Mouse (Mus musculus) mouse trophoblast stem cell (cell line): ENCODE results near the gene Aak1.

ENCODE experiments used
- in situ Hi-C, 2 experiments: fragments of 300-500 bp; cut with MseI, MboI; formaldehyde crosslinking; loops; 2 replicates in 1 of 2; 3 replicates in 1 of 2; pipeline ENCODE4 v1.15.1; 2025

The Aak1 gene

DNA sequence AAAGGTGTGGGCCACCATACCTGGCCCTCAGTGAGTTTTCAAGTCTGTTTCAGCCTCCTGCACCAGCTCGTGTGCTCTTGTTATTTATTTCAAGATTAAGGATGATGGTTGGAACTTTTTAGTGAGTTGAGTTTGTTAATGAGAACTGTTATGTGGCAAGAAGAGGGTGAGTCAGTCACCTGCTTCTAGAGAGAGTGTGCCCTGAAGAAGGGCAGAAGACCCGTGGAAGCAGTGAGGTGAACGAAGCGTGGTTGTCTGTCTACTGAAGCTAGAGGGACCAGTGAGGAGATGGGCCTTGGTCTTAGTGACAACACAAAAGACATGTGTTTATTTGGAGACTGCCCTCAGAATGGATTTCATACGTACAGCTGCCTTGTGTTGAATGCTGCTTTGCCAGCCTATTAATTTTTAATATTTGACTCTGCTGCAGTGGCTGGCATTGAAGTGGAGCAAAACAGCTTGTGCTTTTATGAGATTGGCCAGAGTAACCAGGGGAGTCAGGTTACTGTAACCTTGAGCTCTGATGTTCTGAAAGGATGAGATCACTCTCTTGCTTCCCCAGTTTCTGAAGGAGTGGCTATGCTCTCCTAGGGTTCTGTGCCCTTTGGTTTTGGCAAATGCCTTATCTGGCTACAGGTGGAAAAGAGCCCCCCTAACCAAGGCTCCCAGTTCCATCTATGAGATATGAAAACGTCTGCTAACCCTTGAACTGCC lies 36.7 kb downstream of the Aak1 start:
- in situ Hi-C loops, result no loop called here

DNA sequence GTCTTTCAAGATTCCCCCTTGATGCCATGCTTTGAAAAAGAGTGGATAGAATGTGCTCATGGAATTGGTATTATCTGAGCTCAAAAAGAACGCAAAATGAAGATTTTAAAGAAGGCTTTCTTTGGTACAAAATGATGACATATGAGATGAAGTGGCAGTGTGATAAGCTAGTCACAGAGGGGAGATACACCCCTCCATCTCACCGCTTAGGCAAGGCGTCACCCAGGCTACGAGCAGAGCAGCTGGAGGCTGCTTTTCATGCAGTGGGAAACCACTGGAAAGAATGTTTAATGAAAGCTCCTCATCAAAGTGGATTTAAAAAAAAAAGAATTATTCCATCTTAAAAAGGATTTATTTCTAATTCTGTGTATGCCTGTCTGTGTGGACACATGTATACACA lies 37.5 kb downstream of the Aak1 start:
- in situ Hi-C loops, result no loop called here

DNA sequence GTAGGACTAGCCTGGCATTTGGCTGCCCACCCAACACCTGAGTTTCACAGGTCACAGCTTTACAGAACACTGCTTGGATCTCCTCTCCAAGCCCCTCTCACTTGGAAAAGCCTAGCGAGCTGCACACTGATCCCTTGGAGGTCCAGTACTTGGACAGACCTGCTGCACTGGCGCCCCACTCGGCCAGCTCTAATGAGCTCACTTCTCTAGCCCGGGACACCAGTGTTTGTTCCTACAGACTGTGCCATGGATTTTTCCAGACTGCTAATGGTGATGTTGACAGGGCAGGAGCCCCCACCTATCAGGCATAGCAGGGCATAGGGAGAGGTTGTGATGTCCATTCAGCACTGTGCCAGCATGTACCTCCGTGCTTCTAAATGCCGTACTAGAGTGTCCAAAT lies 48.2 kb downstream of the Aak1 start:
- in situ Hi-C loops, result no loop called here

DNA sequence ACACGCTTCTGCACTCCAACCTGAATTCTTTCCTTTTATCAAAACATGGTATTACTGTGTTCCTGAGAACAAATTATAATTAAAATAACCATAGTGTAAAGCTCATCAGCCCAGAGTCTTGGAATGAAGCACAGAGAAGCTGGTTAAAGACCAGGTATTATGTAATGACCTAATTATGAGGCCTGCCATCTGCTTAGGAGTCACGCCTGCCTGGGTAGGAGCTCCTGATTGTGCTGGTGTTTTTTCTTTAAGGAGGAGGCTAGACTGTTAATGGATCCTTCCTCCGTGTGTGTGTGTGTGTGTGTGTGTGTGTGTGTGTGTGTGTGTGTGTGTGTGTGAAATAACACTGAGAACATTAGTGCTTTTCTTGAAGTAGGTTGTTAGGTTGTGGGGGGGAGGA lies 49.7 kb downstream of the Aak1 start:
- in situ Hi-C loops, result no loop called here

DNA sequence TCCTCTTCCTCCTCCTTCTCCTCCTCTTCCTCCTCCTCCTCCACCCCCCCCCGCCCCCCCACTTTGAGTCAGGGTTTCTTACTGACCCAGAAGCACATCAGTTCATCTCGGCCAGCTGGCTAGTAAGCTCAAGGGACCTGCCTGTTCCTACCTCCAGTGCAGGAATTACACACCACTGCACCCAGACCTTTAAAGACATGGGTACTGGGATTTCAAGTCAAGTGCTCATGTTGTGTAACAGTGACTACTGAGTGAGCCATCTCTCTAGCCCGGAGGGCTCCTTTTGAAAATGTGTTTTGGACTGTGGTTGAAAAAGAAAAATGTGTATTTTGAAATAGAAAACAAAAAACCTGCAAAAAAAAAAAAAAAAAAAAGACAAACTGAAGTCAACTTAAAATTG lies 50.6 kb downstream of the Aak1 start:
- in situ Hi-C loops, result no loop called here

DNA sequence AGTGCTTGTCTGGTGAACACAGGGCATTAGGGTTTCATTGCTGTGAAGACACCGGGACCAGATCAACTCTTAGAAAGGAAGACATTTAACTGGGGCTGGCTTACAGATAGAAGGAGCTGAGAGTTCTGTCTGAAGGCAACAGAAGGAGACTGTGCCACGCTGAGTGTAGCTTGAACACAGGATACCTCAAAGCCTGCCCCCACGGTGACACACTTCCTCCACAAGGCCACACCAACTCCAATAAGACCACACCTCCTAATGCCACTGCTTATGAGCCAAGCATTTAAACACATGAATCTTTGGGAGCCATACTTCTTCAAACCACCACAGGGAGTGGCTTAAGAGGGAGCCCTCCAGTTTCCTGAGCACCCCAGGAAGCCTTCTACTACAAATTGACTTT lies 51.2 kb downstream of the Aak1 start:
- in situ Hi-C loops, result no loop called here

DNA sequence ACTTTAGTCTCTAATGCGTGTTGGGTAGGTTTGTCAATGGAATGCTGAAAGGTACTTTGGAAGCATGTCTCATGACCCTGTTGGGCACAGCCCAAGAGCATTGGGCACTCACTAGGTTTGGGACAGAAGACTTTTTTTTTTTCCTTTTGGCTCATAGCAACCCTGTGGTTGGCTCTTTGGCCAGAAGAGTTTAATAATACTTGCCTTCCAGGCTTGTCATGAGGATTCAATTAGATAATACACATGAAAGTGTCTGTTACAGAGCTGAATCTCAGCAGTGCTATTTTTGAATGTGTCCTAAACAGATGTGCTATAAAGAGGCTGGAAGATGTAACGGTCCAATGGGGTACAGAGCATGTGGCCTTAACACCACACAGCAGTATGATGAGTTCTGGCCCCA lies 56.2 kb downstream of the Aak1 start:
- in situ Hi-C loops, result no loop called here

DNA sequence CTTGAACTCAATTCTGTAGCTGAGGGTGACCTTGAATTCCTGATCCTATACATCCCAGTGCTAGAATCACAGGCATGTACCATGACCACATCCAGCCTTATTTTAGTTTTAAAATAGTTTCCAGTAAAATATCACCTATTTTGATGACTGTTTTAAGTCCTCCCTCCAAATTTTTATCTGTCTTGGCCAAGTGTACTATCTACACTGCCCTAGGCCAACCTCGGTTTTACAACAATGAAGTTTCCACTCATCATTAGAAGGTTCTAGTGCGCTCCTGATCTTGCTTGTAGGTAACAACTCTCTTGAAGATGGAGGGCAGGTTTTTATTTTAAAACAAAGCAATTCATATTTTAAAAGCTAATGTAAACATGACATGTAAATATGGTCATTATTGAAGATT lies 57.9 kb downstream of the Aak1 start:
- in situ Hi-C loops, result no loop called here

DNA sequence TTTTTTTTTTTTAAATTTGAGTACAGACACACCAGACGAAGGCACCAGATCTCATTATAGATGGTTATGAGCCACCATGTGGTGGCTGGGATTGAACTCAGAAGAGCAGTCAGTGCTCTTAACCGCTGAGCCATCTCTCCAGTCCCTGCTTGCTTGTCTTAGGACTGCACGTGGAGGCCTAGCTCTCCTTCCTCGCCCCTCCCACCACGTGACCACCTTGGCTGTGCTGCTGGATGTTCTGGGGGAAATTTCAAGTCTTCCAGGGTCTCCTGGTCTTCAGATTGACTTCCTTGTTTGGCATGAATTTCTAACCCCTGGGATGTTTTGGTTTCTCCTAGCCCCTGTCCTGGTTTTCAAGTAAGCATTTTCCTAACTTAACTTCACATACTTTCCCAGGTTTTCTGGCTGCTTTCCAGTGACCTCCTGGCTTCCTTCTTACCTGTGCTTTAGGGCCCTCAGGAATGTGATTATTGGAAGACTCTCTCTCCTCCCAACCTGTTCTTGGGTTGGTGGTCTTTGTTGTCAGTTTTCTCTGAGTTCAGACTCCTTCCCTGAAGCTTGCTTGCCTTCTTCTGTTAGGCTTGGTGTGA lies 59.3 kb downstream of the Aak1 start:
- in situ Hi-C loops, result no loop called here

DNA sequence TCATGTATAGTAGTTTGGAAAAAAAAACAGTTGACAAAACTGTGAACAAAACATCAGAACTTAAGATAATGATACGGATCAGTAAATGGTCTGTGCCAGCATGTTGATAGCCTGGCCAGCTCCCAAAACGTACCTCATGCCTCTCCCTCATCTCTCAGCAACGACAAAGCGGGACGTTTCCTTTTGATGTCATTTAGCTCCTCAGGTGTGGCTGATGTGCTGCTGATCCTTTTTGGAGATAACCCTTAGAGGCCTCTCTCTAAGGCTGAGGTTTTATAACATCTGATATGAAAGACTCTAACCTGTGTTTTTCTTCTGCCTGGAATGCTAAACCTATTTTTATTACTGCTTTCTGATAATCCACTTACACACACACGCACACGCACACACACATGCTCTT lies 60.6 kb downstream of the Aak1 start:
- in situ Hi-C loops, result no loop called here

DNA sequence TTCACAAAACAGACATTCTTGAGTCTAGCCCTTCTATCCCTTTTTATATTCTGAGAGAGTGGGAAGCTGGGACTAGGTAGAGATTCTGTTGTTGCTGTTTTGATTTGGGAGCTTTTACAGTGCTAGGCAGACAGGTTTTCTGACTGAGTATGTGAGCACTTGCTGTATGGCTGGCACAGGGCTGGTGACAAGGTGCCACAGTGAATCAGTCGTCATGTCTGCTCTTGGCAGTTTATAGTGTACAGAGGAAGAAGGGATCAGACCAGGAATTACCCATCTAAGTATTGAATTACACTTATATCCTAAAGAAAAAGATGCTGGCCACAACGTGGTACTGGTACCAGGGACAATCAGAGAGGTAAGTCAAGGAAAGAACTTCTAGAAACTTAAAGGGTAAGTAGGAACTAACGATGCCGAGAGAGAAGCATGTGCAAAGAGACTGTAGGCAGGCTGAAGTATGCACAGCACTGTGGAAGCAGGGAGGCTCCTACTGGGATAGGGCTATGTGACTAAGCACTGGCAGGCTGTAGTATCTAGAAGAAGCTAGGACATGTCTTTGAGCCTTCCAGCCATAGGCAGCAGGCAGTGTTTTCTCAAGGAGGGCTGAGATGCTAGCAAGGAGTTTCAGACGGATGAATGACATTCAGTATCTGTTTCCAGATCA lies 67.0 kb downstream of the Aak1 start:
- in situ Hi-C loops, result no loop called here

DNA sequence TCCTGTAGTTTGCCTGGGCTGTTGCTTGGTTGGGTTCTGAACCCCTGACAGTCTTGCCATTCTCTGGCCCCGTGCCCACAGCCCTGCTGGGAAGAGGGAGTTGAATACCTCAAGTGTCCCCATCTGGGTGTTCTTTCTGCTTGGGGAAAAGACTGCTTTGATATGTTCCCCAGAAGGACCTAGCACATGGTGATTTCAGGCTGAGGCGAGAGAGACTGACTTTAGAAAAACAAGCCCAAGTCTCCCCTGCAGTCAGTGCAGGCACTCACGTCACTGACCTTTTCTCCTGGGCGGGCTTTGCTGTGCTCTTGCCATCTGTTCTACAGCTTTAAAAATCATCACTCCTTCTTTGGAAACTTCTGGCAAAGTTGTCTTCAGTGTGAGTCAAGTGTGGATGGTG lies 67.9 kb downstream of the Aak1 start:
- in situ Hi-C loops, result no loop called here

DNA sequence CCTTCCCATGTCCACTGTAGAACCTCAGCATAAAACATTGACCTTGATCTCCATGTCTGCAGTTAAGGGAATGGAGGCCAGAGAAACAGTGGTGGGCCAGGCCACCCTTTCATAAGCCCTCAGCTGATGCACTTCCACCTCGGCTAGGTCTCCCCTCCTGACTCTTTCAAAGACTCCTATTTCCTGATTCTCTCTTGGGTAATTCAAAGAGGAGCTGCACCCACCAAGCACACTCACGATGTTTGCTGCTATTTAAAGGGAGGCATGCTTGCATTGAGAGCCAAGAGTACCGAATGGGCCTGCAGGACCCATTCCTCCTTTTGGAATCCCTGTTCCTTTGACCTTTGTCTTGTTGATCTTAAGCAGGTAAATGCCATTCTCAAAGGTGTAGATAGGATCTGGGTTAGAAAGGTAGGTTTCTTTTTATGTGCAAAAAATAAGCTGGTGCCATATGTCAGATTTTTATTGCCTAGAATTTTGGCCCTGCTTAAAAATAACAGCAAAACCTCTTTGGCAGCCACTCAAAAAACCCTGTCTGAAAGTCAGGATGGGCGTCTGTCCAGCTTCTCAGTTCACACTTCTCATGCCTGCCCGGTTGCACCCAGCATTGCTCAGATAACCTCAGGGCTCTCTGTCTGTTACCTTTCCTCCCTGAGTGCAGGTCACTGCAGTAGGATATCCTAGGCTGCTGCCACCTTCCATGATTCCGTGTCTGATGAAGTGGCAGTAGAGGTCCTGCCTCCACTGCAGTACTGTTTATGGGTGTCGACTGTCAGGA lies 68.9 kb downstream of the Aak1 start:
- in situ Hi-C loops, result no loop called here

DNA sequence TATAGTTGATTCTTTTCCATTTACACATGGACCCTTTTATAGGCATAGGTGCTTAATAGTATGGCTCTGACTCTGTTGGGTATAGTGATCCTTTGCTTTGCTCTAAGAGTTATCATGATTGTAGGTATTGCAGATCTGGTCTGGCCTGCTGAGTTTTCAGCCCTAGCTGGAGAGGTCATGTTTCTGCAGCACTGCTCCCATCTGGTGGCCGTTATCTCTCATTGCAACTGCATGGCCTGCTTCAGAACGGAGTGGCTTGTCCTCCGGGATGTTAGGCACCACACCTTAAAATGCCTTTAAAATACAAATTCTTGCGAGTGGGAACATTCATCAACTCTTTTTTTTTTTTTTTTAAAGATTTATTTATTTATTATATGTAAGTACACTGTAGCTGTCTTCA lies 72.6 kb downstream of the Aak1 start:
- in situ Hi-C loops, result loop anchor here in 1 of 2 experiments (10.0 kb wide), 1 partner anchor 107 kb away; no protein-coding TSS in a partner anchor

DNA sequence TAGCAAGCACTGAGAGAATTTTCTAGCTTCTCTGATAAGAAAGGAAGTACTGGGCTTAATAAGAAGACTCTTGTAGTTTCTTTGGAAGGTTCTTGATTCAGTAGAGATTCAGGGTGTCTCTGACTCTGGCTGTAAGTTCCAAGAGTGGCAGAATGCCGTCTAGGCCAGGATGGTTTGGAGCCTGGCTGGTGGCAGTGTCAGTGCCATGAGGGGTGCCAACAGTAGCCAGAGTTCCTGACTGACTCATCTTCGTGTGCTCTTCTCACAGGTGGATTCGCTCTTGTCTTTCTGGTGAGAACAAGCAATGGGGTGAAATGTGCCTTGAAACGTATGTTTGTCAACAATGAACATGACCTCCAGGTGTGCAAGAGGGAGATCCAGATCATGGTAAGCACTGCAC lies 75.4 kb downstream of the Aak1 start:
- in situ Hi-C loops, result loop anchor here in 1 of 2 experiments (10.0 kb wide), 1 partner anchor 110 kb away; no protein-coding TSS in a partner anchor

DNA sequence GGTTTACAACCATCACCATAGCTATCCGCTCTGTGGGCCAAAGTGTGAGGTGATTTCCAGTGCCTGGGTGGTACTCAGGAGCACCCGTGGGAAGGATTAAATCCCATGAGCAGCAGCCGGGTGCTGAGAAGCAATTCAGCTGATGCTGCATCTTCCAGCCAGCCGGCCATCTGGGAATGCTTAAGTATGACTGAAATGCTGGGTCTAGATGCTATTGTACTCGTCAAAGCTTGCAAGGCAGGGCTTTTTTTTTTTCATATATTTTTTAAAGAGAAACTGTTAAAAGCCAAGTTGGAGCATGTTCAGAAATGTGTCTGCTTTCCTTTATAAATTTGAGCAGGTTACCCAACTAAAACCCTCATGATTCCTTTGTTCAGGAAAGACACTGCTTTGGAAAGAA lies 85.2 kb downstream of the Aak1 start:
- in situ Hi-C loops, result no loop called here

DNA sequence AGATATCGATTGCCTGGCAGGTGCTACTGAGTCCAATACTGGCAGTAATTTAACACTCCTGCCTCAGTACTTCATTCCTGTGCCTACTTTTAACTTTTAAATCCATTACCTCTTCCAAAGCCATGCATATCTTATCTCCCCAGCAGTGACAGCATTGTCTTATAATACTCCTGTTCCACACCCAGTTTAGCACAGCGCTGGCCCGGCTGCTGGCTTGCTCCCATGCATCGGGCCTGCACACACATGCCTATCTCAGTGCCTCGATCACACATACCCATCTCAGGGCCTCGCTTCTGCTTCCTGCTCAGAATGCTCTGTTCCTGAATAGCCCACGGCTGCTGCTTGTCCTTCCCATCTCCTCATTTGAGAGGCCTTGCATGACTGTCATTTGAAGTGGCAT lies 90.5 kb downstream of the Aak1 start:
- in situ Hi-C loops, result no loop called here

DNA sequence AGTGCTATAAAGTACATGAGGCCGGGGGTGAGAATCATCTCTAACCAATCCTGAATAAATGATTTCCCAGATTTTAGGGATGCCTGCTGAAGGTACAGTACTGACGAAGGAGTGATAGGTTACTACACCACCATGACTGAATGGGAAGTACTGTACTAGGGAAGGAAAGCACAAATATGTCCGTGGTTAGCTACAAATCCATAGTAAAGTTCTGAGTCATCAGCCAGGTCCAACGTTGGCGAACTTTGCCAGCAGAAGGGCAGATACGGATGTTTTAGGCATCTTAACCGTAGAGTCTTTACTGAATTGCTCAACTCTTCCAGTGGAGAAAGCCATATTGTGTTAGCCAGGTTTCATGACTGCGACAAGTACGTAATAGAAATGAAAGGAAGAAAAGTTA lies 91.6 kb downstream of the Aak1 start:
- in situ Hi-C loops, result no loop called here

DNA sequence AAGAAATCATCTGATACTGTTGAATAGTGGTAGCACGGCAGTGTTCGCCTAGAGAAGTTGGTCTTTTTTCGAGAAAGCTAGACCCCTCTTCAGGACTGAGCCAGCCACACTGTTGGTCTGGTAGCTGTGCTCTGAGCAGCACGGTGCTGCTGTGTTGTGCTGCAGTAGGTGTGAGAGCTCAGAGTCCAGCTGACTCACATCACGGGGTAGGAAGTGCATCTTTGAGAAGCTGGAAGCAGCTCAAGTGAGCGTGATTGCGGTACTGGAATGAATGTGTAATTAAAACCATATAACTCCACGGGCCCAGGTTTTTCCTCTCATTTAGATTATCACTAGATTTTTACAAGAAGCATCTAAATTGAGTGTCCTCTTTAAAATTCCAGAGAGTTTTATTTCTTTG lies 97.8 kb downstream of the Aak1 start:
- in situ Hi-C loops, result no loop called here

DNA sequence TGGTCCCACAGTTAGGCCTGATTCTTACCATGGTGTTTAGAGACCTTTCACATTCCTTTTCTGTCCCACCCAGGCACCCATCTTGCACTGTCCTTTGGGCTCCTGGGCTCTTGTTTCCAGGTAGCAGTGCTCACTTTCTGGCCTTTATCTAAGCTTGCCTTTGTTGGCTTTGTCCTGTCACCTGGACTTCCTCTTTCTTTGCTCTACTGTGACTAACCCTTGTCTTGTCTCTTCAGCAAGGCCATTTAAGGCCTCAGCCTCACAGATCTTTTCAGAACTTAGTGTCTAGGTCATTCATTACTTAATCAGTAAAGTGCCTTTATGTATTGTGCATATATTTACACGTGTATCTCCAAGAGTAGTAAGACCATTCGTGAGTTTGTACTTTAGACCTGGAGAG lies 99.4 kb downstream of the Aak1 start:
- in situ Hi-C loops, result no loop called here

DNA sequence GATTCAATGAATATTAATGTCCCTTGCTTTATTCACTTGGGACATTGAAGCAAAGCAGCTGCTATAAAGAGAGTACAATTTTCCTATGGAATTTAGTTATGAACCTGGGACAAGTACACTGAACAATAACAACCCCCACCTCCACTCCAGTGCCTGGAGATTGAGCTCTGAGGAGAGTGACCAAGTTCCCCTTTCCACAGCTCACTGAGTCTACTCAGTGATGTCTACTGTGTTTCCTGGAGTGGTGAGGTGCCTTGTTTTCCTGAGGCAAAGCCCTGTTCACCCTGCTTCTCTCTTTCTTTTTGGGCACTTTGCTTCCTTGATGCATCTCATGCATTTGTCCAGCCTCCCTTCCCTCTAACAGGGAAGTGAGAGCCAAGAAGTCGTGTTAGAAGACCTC lies 100.8 kb downstream of the Aak1 start:
- in situ Hi-C loops, result no loop called here

DNA sequence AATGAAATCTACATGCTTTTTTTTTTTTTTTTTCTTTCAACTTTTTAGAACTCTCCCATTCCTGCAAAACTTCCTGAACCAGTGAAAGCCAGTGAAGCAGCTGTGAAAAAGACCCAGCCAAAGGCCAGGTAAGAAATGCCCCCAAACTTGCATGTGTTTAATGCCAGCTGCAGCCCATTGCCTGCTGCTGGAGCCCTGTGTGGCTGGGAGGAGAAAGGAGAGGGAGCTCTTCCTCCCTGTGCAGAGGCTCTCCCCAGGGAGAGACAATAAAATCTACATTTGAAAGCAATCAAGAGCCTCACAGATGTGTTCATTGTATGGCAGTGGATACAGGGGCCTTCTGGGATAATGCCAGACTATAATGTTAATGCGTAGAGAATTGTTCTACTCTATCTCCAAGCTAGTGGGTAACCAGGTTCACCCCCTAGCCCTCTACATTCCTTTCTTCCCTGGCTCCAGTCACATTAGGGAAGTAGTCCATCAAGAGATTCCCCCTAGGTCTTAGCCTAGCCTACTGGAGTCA lies 101.5 kb downstream of the Aak1 start:
- in situ Hi-C loops, result no loop called here
